Mouse (Mus musculus): ENCODE measurements around the gene Avpr2.

The Avpr2 gene

DNA sequence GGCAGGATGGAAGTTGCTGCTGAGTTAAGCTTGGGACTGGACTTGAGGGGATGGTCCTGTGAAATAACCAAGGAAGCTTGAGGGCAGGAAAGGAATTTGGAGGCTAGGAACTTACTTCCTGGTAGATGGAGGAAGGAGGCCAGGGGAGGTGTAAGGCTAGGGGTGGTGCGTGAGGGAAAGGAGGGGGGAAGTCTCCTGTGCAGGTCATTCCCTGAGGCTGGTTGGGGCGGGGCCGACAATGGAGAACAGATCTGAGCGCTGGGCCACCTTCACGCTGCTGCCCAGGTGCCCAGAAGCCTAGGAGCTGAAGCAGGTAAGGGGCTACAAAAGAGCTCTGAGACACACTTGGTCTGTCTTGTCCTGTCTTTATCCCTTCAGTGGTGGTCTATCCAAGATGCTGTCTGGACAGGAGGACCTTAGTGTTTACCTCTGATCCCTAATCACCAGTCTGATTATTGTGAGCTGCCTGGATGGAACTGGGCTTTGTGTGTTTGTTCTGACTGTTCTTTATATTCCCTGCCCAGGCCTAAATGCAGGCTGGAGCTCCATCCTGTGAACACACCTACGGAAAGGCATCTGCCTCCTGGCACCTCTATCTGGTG is at the start of gene Avpr2:
Gene Avpr2, plus strand, starts transcription at position 552 of the 602 bp plus-strand sequence.
- DNase-seq (ENCODE audit: low spot score in 2 of 2), result no peak

DNA sequence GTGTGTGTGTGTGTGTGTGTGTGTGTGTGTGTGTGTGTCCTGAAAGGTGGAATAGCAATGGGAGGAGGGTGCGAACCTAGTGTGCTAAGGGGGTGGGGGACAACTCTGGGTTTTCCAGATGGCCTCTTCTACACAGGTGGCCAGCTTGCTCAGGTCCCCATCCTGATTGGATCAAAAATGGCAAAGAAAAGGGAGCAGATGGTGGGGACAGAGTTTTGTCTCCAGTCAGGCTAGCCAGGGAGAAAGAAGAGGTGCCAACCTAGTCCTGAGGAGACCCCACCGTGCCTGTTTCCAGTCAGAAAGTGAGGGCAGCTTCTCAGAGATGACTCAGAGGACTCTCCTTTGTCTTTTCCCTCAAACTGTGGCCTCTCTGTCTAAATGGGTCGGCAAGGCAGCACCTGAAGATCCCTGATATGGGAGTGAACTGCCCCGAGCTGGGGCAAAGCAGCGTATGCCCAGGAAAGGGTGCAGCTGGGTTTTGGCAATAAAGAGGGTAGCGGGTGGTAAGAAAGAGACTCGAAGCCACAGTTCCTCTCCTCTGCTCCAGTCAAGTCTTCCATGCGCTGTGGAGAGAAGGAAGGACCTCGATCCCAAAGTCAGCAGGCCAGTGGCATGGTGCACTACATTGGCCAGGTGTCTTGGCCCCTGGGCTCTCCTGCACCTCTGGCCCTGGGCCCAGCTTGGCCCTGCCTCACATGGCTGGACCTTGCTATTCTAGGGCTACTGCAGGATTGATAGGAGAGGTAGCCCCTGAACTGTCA is 37.4 kb upstream of the Avpr2 start:
- no peak for DNase-seq (ENCODE audit: low spot score in 2 of 2)

- no peak for DNase-seq (ENCODE audit: low spot score in 2 of 2)
These were observed 36.9 kb upstream of the Avpr2 start for GRCm38 (mm10) chrX:73855087-73855408.

DNA sequence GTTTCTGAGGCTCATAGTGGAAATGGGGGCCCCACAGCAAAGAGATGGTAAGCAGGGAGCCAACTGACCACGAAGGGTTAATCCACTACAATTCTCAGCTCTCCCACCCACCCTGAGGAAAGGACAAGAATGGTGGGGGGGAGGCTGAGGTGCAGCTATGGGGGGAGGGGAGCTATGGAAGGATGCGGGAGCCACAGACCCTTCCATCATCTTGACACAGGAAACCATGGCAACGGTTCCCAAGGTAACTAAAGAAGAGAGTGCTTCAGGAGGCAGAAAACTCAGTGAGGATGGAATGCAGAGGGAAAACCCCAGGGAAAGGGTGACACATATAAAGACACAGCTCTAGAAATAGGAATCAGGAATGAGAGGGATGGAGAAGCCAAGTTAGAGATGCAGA is 27.2 kb upstream of the Avpr2 start:
- DNase-seq (ENCODE audit: low spot score in 2 of 2), result no peak

DNA sequence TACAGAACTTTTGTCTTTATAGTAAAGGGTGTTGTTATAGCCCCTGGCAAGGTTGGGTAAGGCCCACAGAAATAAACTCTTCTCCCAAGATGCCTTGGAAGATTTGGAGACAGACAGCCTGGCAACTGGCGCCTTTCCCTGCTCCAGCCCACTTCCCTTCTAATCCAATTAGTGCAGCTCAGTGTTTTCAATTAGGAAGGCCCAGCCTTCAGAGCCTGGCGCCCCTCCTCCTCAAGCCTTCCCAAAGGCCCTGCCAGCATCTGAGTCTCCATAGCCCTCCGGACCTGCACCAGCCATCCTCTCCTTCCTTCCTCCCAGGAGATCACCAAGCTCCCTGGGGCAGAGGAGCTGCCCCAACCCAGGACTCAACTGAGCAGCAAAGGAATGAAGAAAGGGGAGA is 24.6 kb upstream of the Avpr2 start:
- no peak for DNase-seq (ENCODE audit: low spot score in 2 of 2)

- DNase-seq (ENCODE audit: low spot score in 2 of 2), result no peak
These were observed 24.1 kb upstream of the Avpr2 start for GRCm38 (mm10) chrX:73867852-73868251.

GRCm38 (mm10) chrX:73869334-73869733 is 22.6 kb upstream of the Avpr2 start:
- no peak for DNase-seq (ENCODE audit: low spot score in 2 of 2)

GRCm38 (mm10) chrX:73871474-73871873 is 20.4 kb upstream of the Avpr2 start:
- DNase-seq (ENCODE audit: low spot score in 2 of 2), result no peak

DNA sequence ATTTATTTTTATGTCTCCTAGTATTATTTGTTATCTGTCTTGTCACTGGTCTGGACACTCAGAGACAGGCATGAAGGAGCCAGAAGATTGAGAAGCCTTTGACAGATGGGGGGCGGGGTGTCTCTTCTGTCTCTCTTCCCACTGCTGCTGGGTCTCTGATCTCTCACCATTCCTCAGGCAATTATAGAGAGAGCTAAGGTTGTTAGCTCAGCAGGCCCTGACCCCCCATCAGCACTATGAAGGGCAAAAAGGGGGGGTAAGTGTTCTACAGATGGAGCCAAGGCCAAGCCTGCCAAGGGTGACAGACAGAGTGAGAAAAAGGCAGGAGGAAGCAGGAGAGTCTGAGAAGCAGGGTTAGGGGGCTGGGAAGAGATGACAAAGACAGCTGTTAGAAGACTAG is 19.9 kb upstream of the Avpr2 start:
- no peak for DNase-seq (ENCODE audit: low spot score in 2 of 2)

- DNase-seq (ENCODE audit: low spot score in 2 of 2), result no peak
These were observed 16.0 kb upstream of the Avpr2 start for GRCm38 (mm10) chrX:73875881-73876280.

DNA sequence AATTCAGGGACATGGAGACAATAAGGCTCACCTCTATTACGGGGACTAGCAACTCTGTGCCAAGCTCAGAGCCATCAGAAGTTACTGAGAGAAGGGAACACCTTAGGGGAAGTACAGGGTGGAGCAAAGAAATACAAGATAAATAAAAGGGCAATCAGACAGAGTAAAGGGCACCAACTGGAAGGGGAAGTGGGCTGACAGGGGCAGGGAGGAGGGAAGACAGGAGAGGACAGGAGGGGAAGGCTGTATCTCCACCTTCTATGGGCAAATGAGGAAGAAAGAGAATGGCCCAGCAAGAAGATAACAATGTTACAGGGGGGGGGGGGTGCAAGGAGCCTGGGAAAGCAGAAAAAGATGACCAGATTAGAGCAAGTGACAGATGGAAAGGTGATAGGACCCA is 14.9 kb upstream of the Avpr2 start:
- DNase-seq (ENCODE audit: low spot score in 2 of 2), result no peak

DNA sequence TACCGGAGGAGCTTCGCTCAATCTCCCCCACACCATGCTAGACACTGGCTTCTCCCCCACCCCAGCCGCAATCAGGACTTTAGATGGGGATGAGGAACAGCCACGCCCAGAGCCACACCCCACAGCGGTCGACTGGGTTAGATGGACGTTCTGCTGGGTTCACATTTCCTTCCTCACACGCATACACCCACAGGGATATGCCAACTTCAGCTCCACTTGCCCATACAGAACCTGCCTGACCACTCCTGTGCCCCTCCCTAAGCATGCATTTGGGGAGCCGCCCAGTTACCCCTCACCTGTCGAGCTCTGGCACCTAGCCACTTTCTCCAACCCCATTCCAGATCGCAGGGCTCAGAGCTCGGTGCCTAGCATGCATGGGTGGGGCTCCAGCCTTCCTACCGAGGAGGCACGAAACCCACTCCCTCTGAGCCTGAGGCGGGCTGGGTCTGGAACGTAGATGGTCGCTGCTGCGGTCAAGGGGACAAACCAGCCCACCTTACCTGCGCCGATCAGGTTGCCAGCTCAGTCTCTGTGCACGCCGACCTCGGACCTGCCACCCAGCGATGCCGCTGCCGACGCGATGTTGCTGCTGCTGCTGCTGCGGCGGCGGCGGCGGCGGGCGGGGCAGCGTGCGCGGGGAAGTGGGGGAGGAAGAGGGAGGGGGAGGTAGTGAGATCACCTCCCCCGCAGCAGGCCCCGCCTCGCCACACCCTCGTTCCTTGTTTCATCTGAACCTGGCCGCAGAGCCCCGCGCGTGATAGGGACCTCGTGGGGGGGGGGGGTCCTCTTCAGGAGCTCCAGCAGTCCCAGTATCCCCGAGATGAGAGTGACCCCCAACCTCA is 11.5 kb upstream of the Avpr2 start:
- no peak for DNase-seq (ENCODE audit: low spot score in 2 of 2)

- DNase-seq (ENCODE audit: low spot score in 2 of 2), result no peak
These were observed 10.9 kb upstream of the Avpr2 start for GRCm38 (mm10) chrX:73881036-73881427.

- DNase-seq (ENCODE audit: low spot score in 2 of 2), result no peak
These were observed 10.4 kb upstream of the Avpr2 start for GRCm38 (mm10) chrX:73881463-73881862.

- DNase-seq (ENCODE audit: low spot score in 2 of 2), result no peak
These were observed 931 bp downstream of the Avpr2 start for GRCm38 (mm10) chrX:73892833-73893232.

- DNase-seq (ENCODE audit: low spot score in 2 of 2), result peak; percentile 36 to 45
These were observed 3.8 kb downstream of the Avpr2 start, which contains the start of gene L1cam for GRCm38 (mm10) chrX:73895719-73896118. TSS of gene L1cam (minus strand) at chrX:73896105.

DNA sequence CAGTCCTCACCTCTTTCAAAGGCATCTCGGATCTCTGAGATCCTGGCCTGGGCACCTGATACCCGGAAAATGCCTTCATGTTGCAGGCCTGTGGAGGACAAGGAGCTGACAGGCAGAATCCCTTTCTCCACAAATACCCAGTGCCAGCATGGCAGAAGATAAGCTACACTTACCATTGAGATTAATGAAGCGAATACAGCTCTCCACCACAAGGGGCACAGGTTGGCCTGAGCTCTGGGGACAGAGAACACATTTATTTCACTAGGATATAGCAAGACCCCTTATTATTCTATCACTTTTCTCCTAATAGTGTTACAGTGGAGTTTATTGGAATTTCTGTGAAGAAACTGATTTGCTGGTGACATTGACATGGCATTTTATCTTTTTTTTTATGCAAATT is 6.1 kb downstream of the Avpr2 start:
- no peak for DNase-seq (ENCODE audit: low spot score in 2 of 2)

DNA sequence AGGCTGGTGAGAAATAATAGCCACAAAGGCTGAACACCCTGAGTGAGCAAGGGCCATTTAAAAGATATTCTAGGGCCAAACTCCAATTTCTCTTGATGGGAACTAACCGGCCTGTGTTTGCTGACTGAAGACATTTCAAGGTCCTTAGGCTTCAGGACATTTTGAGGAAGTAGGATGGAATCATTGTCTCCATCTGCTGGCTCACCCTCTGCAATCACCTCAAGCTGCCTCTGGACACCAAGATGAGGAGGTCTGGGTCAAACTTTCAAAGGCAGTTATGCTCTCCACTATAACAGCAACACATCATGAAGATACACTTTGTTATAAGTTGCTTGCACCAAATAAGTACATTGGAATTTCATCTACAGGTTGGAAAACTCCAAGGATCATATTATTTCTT is 18.1 kb downstream of the Avpr2 start:
- DNase-seq (ENCODE audit: low spot score in 2 of 2), result no peak

GRCm38 (mm10) chrX:73910451-73910850 is 18.5 kb downstream of the Avpr2 start:
- DNase-seq (ENCODE audit: low spot score in 2 of 2), result no peak

DNA sequence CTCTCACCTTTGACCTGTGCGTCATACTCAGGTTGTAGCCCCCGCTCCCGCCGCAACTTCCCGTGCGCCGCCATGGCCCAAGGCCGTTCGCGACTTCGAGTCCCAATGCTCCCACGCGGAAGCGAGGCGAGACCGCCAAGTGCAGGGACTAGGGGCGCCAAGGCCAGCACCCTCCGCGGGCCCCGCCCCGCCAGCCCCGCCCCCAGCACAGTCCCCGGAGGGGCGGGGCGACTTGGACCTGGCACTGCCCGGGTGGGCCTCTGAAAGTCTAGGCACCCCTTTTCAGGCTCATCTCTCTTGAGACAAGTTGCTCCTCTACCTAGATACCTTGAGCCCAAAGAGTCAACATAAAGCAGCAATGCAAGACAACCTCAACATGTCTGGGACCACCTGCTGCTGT is 19.3 kb downstream of the Avpr2 start:
- DNase-seq (ENCODE audit: low spot score in 2 of 2), result no peak

DNA sequence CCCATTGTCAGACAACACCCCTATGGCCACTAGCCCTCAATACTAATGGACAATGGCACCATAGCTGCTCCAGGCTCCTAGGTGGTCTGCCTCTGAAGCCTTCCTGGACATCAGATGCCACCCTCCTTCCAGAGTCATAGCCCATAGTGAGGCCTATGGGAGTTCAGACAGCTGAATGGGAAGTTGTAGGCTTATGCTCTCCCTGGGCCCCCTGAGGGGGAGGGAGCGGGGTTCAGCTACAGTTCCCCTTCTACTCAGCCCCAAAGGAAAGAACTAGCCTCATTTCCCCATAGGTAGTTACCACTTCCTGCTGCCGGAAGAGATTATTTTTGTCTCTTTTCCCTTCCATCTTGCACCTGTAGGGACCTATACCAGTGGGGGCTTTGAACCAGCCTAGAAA is 19.7 kb downstream of the Avpr2 start:
- DNase-seq (ENCODE audit: low spot score in 2 of 2), result no peak

DNA sequence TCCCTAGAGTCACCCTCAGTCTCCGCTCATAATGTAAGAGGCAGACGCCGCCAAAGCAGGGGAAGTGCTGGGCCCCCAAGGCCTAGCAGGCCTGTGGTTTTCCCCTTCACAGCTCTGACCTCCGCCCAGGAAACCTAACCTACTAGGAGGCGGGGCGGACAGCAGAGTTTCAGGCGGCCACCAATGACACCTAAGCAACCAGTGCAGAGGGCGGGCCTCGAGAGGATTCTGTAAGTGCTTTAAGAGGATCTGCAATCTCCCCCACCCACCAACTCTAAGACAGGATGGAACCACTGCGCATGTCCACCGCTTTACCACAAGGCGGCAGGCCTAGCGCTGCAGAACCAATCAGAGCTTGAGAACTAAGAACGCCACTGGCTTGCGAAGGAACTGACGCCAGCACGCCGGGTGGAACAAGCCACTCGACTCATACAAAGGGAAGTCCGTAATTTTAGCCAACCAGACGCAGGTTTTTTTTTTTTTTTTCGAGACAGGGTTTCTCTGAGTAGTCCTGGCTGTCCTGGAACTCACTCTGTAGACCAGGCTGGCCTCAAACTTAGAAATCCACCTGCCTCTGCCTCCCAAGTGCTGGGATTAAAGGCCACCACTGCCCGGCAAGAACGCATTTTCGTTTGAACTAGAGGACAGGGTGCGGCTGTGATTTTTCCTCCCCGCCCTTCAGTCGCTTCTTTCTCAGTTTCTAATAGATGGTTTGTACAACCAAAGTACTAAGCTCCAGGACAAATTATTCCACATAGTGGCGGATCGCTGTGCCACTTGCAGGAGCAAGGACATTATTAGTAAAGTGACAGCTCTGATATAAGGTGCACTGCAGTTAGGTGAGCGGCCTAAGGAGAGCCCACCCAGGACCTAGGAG is 23.2 kb downstream of the Avpr2 start:
- DNase-seq (ENCODE audit: low spot score in 2 of 2), result peak; percentile 79 to 91
